Mouse (Mus musculus): Measurements from ENCODE around the gene Tyw5. TPM values are rescaled to one million over a fixed set of nuclear protein-coding genes. Genes with fewer than 3 reads are reported as not detected.

Gene Tyw5
- polyA plus RNA-seq, 1 experiment: 1.4 TPM

- TF ChIP-seq GATA1 (IDR thresholded peaks at IDR 0.05; ENCODE audit: borderline replicate concordance, low read length): no peak
- TF ChIP-seq FLI1 (IDR thresholded peaks at IDR 0.05; ENCODE audit: low read length): no peak
- H3K27me3 ChIP-seq (replicated peaks): peaks cover 36% of the 10 kb centered on the region
These were observed 21.7 kb upstream of the Tyw5 start for GRCm38 (mm10) chr1:57428368-57429308.

GRCm38 (mm10) chr1:57423696-57424095 lies 16.8 kb upstream of the Tyw5 start:
- Histone ChIP-seq H3K4me1 (peaks cover 5% of the 10 kb centered on the region), H3K4me3 (replicated peaks) (no peak overlapping the region), H3K27me3 (replicated peaks) (peaks cover 25% of the 10 kb centered on the region), H3K36me3 (replicated peaks; ENCODE audit: low read length) (no peaks in the 10 kb centered on the region), H3K9me3 (no peaks in the 10 kb centered on the region)
- TF ChIP-seq GATA1 (IDR thresholded peaks at IDR 0.05; ENCODE audit: borderline replicate concordance, low read length): no peak

More at GRCm38 (mm10) chr1:57428368-57429308, 21.7 kb upstream of the Tyw5 start:
- H3K4me1 ChIP-seq: peaks cover 19% of the 10 kb centered on the region
- no peaks in the 10 kb centered on the region for H3K9me3 ChIP-seq
- H3K4me3 ChIP-seq (replicated peaks): no peak overlapping the region
- no peaks in the 10 kb centered on the region for H3K36me3 ChIP-seq (replicated peaks; ENCODE audit: low read length)

- Histone ChIP-seq H3K36me3 (replicated peaks; ENCODE audit: low read length) (peaks cover 69% of the 10 kb centered on the region), H3K4me3 (replicated peaks) (no peak overlapping the region), H3K4me1 (peaks cover 9% of the 10 kb centered on the region), H3K27me3 (replicated peaks) (no peaks in the 10 kb centered on the region), H3K9me3 (no peaks in the 10 kb centered on the region)
- no peak for TF ChIP-seq GATA1 (IDR thresholded peaks at IDR 0.05; ENCODE audit: borderline replicate concordance, low read length)
- no peak for TF ChIP-seq FLI1 (IDR thresholded peaks at IDR 0.05; ENCODE audit: low read length)
These were observed 6.5 kb upstream of the Tyw5 start for GRCm38 (mm10) chr1:57413397-57413796.

- TF ChIP-seq GATA1 (IDR thresholded peaks at IDR 0.05; ENCODE audit: borderline replicate concordance, low read length) (no peak), FLI1 (IDR thresholded peaks at IDR 0.05; ENCODE audit: low read length) (no peak)
- H3K27me3 ChIP-seq (replicated peaks): no peaks in the 10 kb centered on the region
- peaks cover 40% of the 10 kb centered on the region for H3K36me3 ChIP-seq (replicated peaks; ENCODE audit: low read length)
- peaks cover 35% of the 10 kb centered on the region for H3K4me1 ChIP-seq
- H3K4me3 ChIP-seq (replicated peaks): no peak overlapping the region
- H3K9me3 ChIP-seq: no peaks in the 10 kb centered on the region
These were observed 2.1 kb upstream of the Tyw5 start for GRCm38 (mm10) chr1:57408994-57409393.

GRCm38 (mm10) chr1:57402116-57402515 lies 4.8 kb downstream of the Tyw5 start:
- no peaks in the 10 kb centered on the region for H3K27me3 ChIP-seq (replicated peaks)
- H3K4me1 ChIP-seq: peaks cover 21% of the 10 kb centered on the region
- no peak overlapping the region for H3K4me3 ChIP-seq (replicated peaks)
- H3K36me3 ChIP-seq (replicated peaks; ENCODE audit: low read length): peaks cover 44% of the 10 kb centered on the region
- TF ChIP-seq GATA1 (IDR thresholded peaks at IDR 0.05; ENCODE audit: borderline replicate concordance, low read length): no peak
- no peak for TF ChIP-seq FLI1 (IDR thresholded peaks at IDR 0.05; ENCODE audit: low read length)
- no peaks in the 10 kb centered on the region for H3K9me3 ChIP-seq

GRCm38 (mm10) chr1:57400877-57401276 lies 6.0 kb downstream of the Tyw5 start:
- no peaks in the 10 kb centered on the region for H3K27me3 ChIP-seq (replicated peaks)
- H3K4me1 ChIP-seq: peaks cover 20% of the 10 kb centered on the region
- H3K36me3 ChIP-seq (replicated peaks; ENCODE audit: low read length): peaks cover 56% of the 10 kb centered on the region
- H3K9me3 ChIP-seq: no peaks in the 10 kb centered on the region
- no peak overlapping the region for H3K4me3 ChIP-seq (replicated peaks)
- no peak for TF ChIP-seq GATA1 (IDR thresholded peaks at IDR 0.05; ENCODE audit: borderline replicate concordance, low read length)
- no peak for TF ChIP-seq FLI1 (IDR thresholded peaks at IDR 0.05; ENCODE audit: low read length)

GRCm38 (mm10) chr1:57400321-57400720 lies 6.6 kb downstream of the Tyw5 start:
- H3K36me3 ChIP-seq (replicated peaks; ENCODE audit: low read length): peaks cover 61% of the 10 kb centered on the region

GRCm38 (mm10) chr1:57394051-57394450 lies 12.8 kb downstream of the Tyw5 start:
- Histone ChIP-seq H3K9me3 (no peaks in the 10 kb centered on the region), H3K27me3 (replicated peaks) (no peaks in the 10 kb centered on the region), H3K4me1 (peaks cover 10% of the 10 kb centered on the region), H3K4me3 (replicated peaks) (no peak overlapping the region), H3K36me3 (replicated peaks; ENCODE audit: low read length) (peaks cover 86% of the 10 kb centered on the region)
- no peak for TF ChIP-seq GATA1 (IDR thresholded peaks at IDR 0.05; ENCODE audit: borderline replicate concordance, low read length)
- TF ChIP-seq FLI1 (IDR thresholded peaks at IDR 0.05; ENCODE audit: low read length): no peak

More at GRCm38 (mm10) chr1:57400321-57400720, 6.6 kb downstream of the Tyw5 start:
- peaks cover 15% of the 10 kb centered on the region for H3K4me1 ChIP-seq
- H3K9me3 ChIP-seq: no peaks in the 10 kb centered on the region
- H3K4me3 ChIP-seq (replicated peaks): no peak overlapping the region
- no peaks in the 10 kb centered on the region for H3K27me3 ChIP-seq (replicated peaks)
- TF ChIP-seq FLI1 (IDR thresholded peaks at IDR 0.05; ENCODE audit: low read length) (no peak), GATA1 (IDR thresholded peaks at IDR 0.05; ENCODE audit: borderline replicate concordance, low read length) (no peak)

- Histone ChIP-seq H3K4me3 (replicated peaks) (no peak overlapping the region), H3K9me3 (no peaks in the 10 kb centered on the region), H3K36me3 (replicated peaks; ENCODE audit: low read length) (peaks cover 85% of the 10 kb centered on the region), H3K4me1 (peaks cover 13% of the 10 kb centered on the region), H3K27me3 (replicated peaks) (no peaks in the 10 kb centered on the region)
- TF ChIP-seq FLI1 (IDR thresholded peaks at IDR 0.05; ENCODE audit: low read length) (no peak), GATA1 (IDR thresholded peaks at IDR 0.05; ENCODE audit: borderline replicate concordance, low read length) (no peak)
These were observed 14.5 kb downstream of the Tyw5 start for GRCm38 (mm10) chr1:57392417-57392816.

Data from megakaryocyte, embryonic 14.5 days (primary cell).